Mouse (Mus musculus) small intestine, adult 2 months (tissue): ENCODE data around the gene H1foo. TPM values are rescaled to one million over a fixed set of nuclear protein-coding genes. Genes with fewer than 3 reads are reported as not detected.

Source experiments
- H3K27ac ChIP-seq: fragments of 200-500 bp; 2 replicates; pipeline ENCODE4 v1.5.1; 2012; ENCODE audit warnings: low read depth, low read length, control low read depth, inconsistent platforms; ENCODE audit not compliant: insufficient read depth
- H3K27me3 ChIP-seq: fragments of 200-500 bp; 2 replicates; pipeline ENCODE4 v1.6.1; 2012; ENCODE audit warnings: mild to moderate bottlenecking, moderate library complexity, low read length, inconsistent platforms; ENCODE audit not compliant: control insufficient read depth, insufficient read depth
- H3K36me3 ChIP-seq: fragments of 200-500 bp; 2 replicates; pipeline ENCODE4 v1.6.1; 2012; ENCODE audit warnings: mild to moderate bottlenecking, low read length, control low read depth, inconsistent platforms; ENCODE audit not compliant: control insufficient read depth, insufficient read depth
- H3K4me1 ChIP-seq: fragments of 200-500 bp; 2 replicates; pipeline ENCODE4 v1.6.1; 2012; ENCODE audit warnings: low read length, inconsistent platforms, mixed read lengths; ENCODE audit not compliant: control insufficient read depth, insufficient read depth, insufficient read length
- H3K4me3 ChIP-seq: fragments of 200-500 bp; 2 replicates; pipeline ENCODE4 v1.5.1; 2012; ENCODE audit warnings: low read depth, mild to moderate bottlenecking, control low read depth, inconsistent platforms, low read length, moderate library complexity
- CTCF ChIP-seq: fragments of 200-500 bp; IDR thresholded peaks from 2 replicates; pipeline ENCODE4 v1.5.1; 2012; ENCODE audit warnings: low read depth, mild to moderate bottlenecking, control low read depth, inconsistent platforms, low read length, moderate library complexity, mixed read lengths; ENCODE audit not compliant: insufficient replicate concordance, insufficient read length; ENCODE audit errors: extremely low read depth
- POLR2A ChIP-seq: fragments of 200-500 bp; IDR thresholded peaks from 2 replicates; pipeline ENCODE4 v1.6.1; 2012; ENCODE audit warnings: low read depth, mild to moderate bottlenecking, control low read depth, inconsistent platforms, low read length, moderate library complexity
- WGBS: fragments of 180-500 bp; shearing (Covaris S2); methylation state at CpG from one replicate; pipeline ENCODE4 v1.1.7; 2018; 5-methylcytosine and 5-hydroxymethylcytosine counted together
- polyA plus RNA-seq: library from polyadenylated mRNA; depleted of rRNA; stranded (reverse); fragments of >200 nt; gene quantifications from 2 replicates; pipeline ENCODE4 v1.2.3, GENCODE M21; 2012

The H1foo gene
- polyA plus RNA-seq, 1 experiment, result not detected

GRCm38 (mm10) chr6:115955664-115956063 is 10.9 kb downstream of the H1foo start:
- Histone ChIP-seq H3K27me3 (no peaks in the 10 kb centered on the region), H3K4me1 (peaks cover 16% of the 10 kb centered on the region), H3K36me3 (no peaks in the 10 kb centered on the region), H3K27ac (no peak overlapping the region), H3K4me3 (no peak overlapping the region)
- TF ChIP-seq POLR2A, result no peak
- TF ChIP-seq CTCF, result no peak
- 90% methylated on average over 11 of the region's 11 CpGs for WGBS

- Histone ChIP-seq H3K27ac (no peak overlapping the region), H3K4me1 (peaks cover 16% of the 10 kb centered on the region), H3K36me3 (no peaks in the 10 kb centered on the region), H3K4me3 (peak overlapping the region; percentile 25), H3K27me3 (no peaks in the 10 kb centered on the region)
- 22% methylated on average over 13 of the region's 13 CpGs for WGBS
- TF ChIP-seq POLR2A (no peak), CTCF (no peak)
Observed at GRCm38 (mm10) chr6:115956418-115956921, 11.7 kb downstream of the H1foo start.

- peaks cover 16% of the 10 kb centered on the region for H3K4me1 ChIP-seq
- H3K27ac ChIP-seq, result peak overlapping the region; percentile 33; the same call in 1 of the 2 replicates
- H3K4me3 ChIP-seq, result no peak overlapping the region
- WGBS, result 37% methylated on average over 16 of the region's 16 CpGs
- H3K27me3 ChIP-seq, result no peaks in the 10 kb centered on the region
- TF ChIP-seq POLR2A, result peak; percentile 9; the same call in 1 of the 2 replicates
- no peak for TF ChIP-seq CTCF
- H3K36me3 ChIP-seq, result no peaks in the 10 kb centered on the region
Observed at GRCm38 (mm10) chr6:115956922-115957601, 12.3 kb downstream of the H1foo start.

- WGBS, result 80% methylated on average over 6 of the region's 6 CpGs
- Histone ChIP-seq H3K27me3 (no peaks in the 10 kb centered on the region), H3K36me3 (no peaks in the 10 kb centered on the region; the same call in 1 of the 2 replicates), H3K27ac (no peak overlapping the region), H3K4me3 (no peak overlapping the region), H3K4me1 (peaks cover 19% of the 10 kb centered on the region)
- TF ChIP-seq CTCF (no peak), POLR2A (no peak; the same call in 1 of the 2 replicates)
Observed at GRCm38 (mm10) chr6:115957681-115958080, 12.9 kb downstream of the H1foo start.

- Histone ChIP-seq H3K27ac (peak overlapping the region; percentile 35; the same call in 1 of the 2 replicates), H3K27me3 (no peaks in the 10 kb centered on the region), H3K4me1 (peaks cover 19% of the 10 kb centered on the region), H3K36me3 (no peaks in the 10 kb centered on the region; the same call in 1 of the 2 replicates), H3K4me3 (no peak overlapping the region)
- TF ChIP-seq POLR2A (no peak), CTCF (no peak)
- WGBS, result 83% methylated on average over 9 of the region's 9 CpGs
Observed at GRCm38 (mm10) chr6:115958445-115958844, 13.7 kb downstream of the H1foo start.

- Histone ChIP-seq H3K36me3 (no peaks in the 10 kb centered on the region; the same call in 1 of the 2 replicates), H3K4me1 (peaks cover 19% of the 10 kb centered on the region), H3K27ac (0 out of 2 replicates have a peak overlapping the region, but pooled peaks have one; percentile 38), H3K27me3 (no peaks in the 10 kb centered on the region), H3K4me3 (no peak overlapping the region)
- no peak for TF ChIP-seq CTCF
- TF ChIP-seq POLR2A, result no peak
- 68% methylated on average over 7 of the region's 7 CpGs for WGBS
Observed at GRCm38 (mm10) chr6:115959151-115959691, 14.5 kb downstream of the H1foo start.

- Histone ChIP-seq H3K4me1 (peaks cover 18% of the 10 kb centered on the region), H3K27me3 (no peaks in the 10 kb centered on the region), H3K4me3 (no peak overlapping the region), H3K36me3 (no peaks in the 10 kb centered on the region; the same call in 1 of the 2 replicates), H3K27ac (no peak overlapping the region)
- no peak for TF ChIP-seq POLR2A
- no peak for TF ChIP-seq CTCF
- 92% methylated on average over 19 of the region's 19 CpGs for WGBS
Observed at GRCm38 (mm10) chr6:115960322-115960721, 15.6 kb downstream of the H1foo start.
